8 mouse cellular contexts compared by ENCODE assay signal in genomic region chr7:25848444-25848812, GRCm38 (mm10). TPM values are rescaled to one million over a fixed set of nuclear protein-coding genes. Genes with fewer than 3 reads are reported as not detected.
DNase-seq lines count a peak whose midpoint lies in the region; ATAC-seq and TF ChIP-seq lines count a peak whose summit lies in the region.

No protein-coding gene starts in this region.

- TF ChIP-seq CTCF in left cerebral cortex, adult 2 months (IDR thresholded peaks at IDR 0.05), result no peak

- H3K4me1 ChIP-seq in forebrain, embryonic 12.5 days, result no peaks in the 10 kb centered on the region
- H3K4me1 ChIP-seq in liver, embryonic 13.5 days (replicated peaks), result no peaks in the 10 kb centered on the region

- peak overlapping the region; percentile 53 for H3K9ac ChIP-seq in forebrain, embryonic 12.5 days
- no peak overlapping the region; the same call in 1 of the 2 replicates for H3K9ac ChIP-seq in liver, embryonic 13.5 days

- H3K4me3 ChIP-seq in left cerebral cortex, adult 2 months, result peak overlapping the region; percentile 59
- peak overlapping the region; percentile 41 for H3K4me3 ChIP-seq in forebrain, embryonic 12.5 days (replicated peaks)
- H3K4me3 ChIP-seq in liver, embryonic 13.5 days (replicated peaks), result peak overlapping the region; percentile 53

- intact Hi-C loops in left cerebral cortex, adult 2 months (cut with DNase I), result loop anchor here (1.0 kb wide), 1 partner anchor 92 kb away; no protein-coding TSS in a partner anchor

- ATAC-seq in forebrain, embryonic 12.5 days (ENCODE audit: low FRiP score), result peak; percentile 41; the same call in 1 of the 2 replicates
- peak; percentile 45 for ATAC-seq in liver, embryonic 13.5 days (ENCODE audit: low read depth)

- H3K27ac ChIP-seq in left cerebral cortex, adult 2 months, result no peak overlapping the region
- H3K27ac ChIP-seq in forebrain, embryonic 12.5 days, result 0 out of 2 replicates have a peak overlapping the region, but pooled peaks have one; percentile 6
- no peak overlapping the region for H3K27ac ChIP-seq in liver, embryonic 13.5 days

- no peak for DNase-seq in left cerebral cortex, adult 2 months (ENCODE audit: extremely low spot score in 1 of 2, low spot score in 2 of 2)
- no peak for DNase-seq in left cerebral cortex, adult 9 months (ENCODE audit: low spot score in 2 of 2)
- DNase-seq in brain, adult 2 months (ENCODE audit: low read depth, low spot score), result peak; percentile 20
- DNase-seq in liver, embryonic 13.5 days, result no peak
- no peak for DNase-seq in urinary bladder, postnatal 25 days (ENCODE audit: low spot score)
- no peak for DNase-seq in frontal cortex, adult 2 months (ENCODE audit: extremely low spot score in 1 of 2, low spot score in 1 of 2)
- DNase-seq in urinary bladder, postnatal 10 days (ENCODE audit: low spot score), result no peak

- no peaks in the 10 kb centered on the region for H3K27me3 ChIP-seq in forebrain, embryonic 12.5 days
- H3K27me3 ChIP-seq in liver, embryonic 13.5 days, result no peaks in the 10 kb centered on the region

- H3K36me3 ChIP-seq in forebrain, embryonic 12.5 days (replicated peaks), result no peaks in the 10 kb centered on the region
- no peaks in the 10 kb centered on the region for H3K36me3 ChIP-seq in liver, embryonic 13.5 days

- no peaks in the 10 kb centered on the region for H3K9me3 ChIP-seq in forebrain, embryonic 12.5 days
- no peaks in the 10 kb centered on the region for H3K9me3 ChIP-seq in liver, embryonic 13.5 days (replicated peaks)

- peak overlapping the region; percentile 50 for H3K4me2 ChIP-seq in forebrain, embryonic 12.5 days
- peak overlapping the region; percentile 65 for H3K4me2 ChIP-seq in liver, embryonic 13.5 days

- 28% methylated on average over 11 of the region's 11 CpGs for WGBS in forebrain, embryonic 12.5 days
- 24% methylated on average over 11 of the region's 11 CpGs for WGBS in liver, embryonic 13.5 days (ENCODE audit: insufficient replicate concordance)

RNA-seq across cellular contexts. Expression of gene Cyp2s1, which starts 31.7 kb away (rescaled TPM):
- 1 to 10 TPM; 3.2 to 4.2 TPM for total RNA-seq in left cerebral cortex, adult 2 months (2021)
- polyA plus RNA-seq in forebrain, embryonic 12.5 days (2016; fragmentation: Nextera tagmentation; extraction: Ambion mirVana), result 0.51 and 0.55 TPM in 2 replicates
- 0.34 and 0.38 TPM in 2 replicates for polyA plus RNA-seq in liver, embryonic 13.5 days (2015; fragmentation: Nextera tagmentation; extraction: Ambion mirVana)
- 3.3 and 3.6 TPM in 2 replicates for polyA plus RNA-seq in frontal cortex, adult 2 months (2012; rRNA removed)

RNA-seq across cellular contexts. Expression of gene Cyp2b10, which starts 49.0 kb away (rescaled TPM):
- under 1 TPM in 1 of 2 experiments, not detected in 1; 0.18 TPM for total RNA-seq in left cerebral cortex, adult 2 months (2021)
- polyA plus RNA-seq in forebrain, embryonic 12.5 days (2016; fragmentation: Nextera tagmentation; extraction: Ambion mirVana), result not detected in 2 replicates
- polyA plus RNA-seq in liver, embryonic 13.5 days (2015; fragmentation: Nextera tagmentation; extraction: Ambion mirVana), result 0.05 and 0.06 TPM in 2 replicates
- polyA plus RNA-seq in frontal cortex, adult 2 months (2012; rRNA removed), result 0.08 TPM in 1 of 2 replicates, not detected in the other

RNA-seq across cellular contexts. Expression of gene Axl, which starts 59.9 kb away (rescaled TPM):
- 10 to 100 TPM; 33.2 to 40.5 TPM for total RNA-seq in left cerebral cortex, adult 2 months (2021)
- 31.0 and 33.6 TPM in 2 replicates for polyA plus RNA-seq in forebrain, embryonic 12.5 days (2016; fragmentation: Nextera tagmentation; extraction: Ambion mirVana)
- 13.3 and 14.5 TPM in 2 replicates for polyA plus RNA-seq in liver, embryonic 13.5 days (2015; fragmentation: Nextera tagmentation; extraction: Ambion mirVana)
- 32.3 and 34.9 TPM in 2 replicates for polyA plus RNA-seq in frontal cortex, adult 2 months (2012; rRNA removed)
